Mouse (Mus musculus) stomach, embryonic 14.5 days (tissue): ENCODE results near the gene Rnd3. TPM values are rescaled to one million over a fixed set of nuclear protein-coding genes. Genes with fewer than 3 reads are reported as not detected.

ENCODE experiments used
- ATAC-seq: fragments of 200-750 bp; cut with Nextera tagmentation; 2 replicates; pipeline ENCODE4 v1.8.0; 2017; ENCODE audit warnings: low read depth, moderate TSS enrichment; ENCODE audit not compliant: insufficient number of reproducible peaks, insufficient read depth, low FRiP score
- H3K27ac ChIP-seq: fragments of 300-500 bp; sonication (generic); 2 replicates; pipeline ENCODE4 v1.5.1; 2014; ENCODE audit warnings: mild to moderate bottlenecking, low read length, moderate library complexity, mixed read lengths
- H3K27me3 ChIP-seq: fragments of 300-500 bp; sonication (generic); 2 replicates; pipeline ENCODE4 v1.6.1; 2014; ENCODE audit warnings: low read length, control low read depth, mixed read lengths; ENCODE audit not compliant: control insufficient read depth, insufficient read depth
- H3K36me3 ChIP-seq: fragments of 300-500 bp; sonication (generic); 2 replicates; pipeline ENCODE4 v1.6.1; 2014; ENCODE audit warnings: mild to moderate bottlenecking, control low read depth, low read length, moderate library complexity, mixed read lengths; ENCODE audit not compliant: control insufficient read depth, insufficient read depth
- H3K4me1 ChIP-seq: fragments of 300-500 bp; sonication (generic); 2 replicates; pipeline ENCODE4 v1.6.1; 2014; ENCODE audit warnings: low read length, control low read depth, mixed read lengths; ENCODE audit not compliant: control insufficient read depth, insufficient read depth
- H3K4me2 ChIP-seq: fragments of 300-500 bp; sonication (generic); replicated peaks from 2 replicates; pipeline ENCODE4 v1.6.1; 2014; ENCODE audit warnings: low read depth, low read length, control low read depth
- H3K4me3 ChIP-seq: fragments of 300-500 bp; sonication (generic); 2 replicates; pipeline ENCODE4 v1.5.1; 2014; ENCODE audit warnings: low read depth, low read length, control low read depth
- H3K9ac ChIP-seq: fragments of 300-500 bp; sonication (generic); replicated peaks from 2 replicates; pipeline ENCODE4 v1.6.1; 2014; ENCODE audit warnings: low read depth, mild to moderate bottlenecking, control low read depth, low read length, moderate library complexity, mixed read lengths
- H3K9me3 ChIP-seq: fragments of 300-500 bp; sonication (generic); 2 replicates; pipeline ENCODE4 v1.6.1; 2016; ENCODE audit warnings: low read depth, low read length, control low read depth; ENCODE audit not compliant: control insufficient read depth
- WGBS: fragments of 180-500 bp; shearing (Covaris S2); extraction: QIAGEN DNeasy Blood & Tissue Kit; methylation state at CpG from one replicate; pipeline ENCODE4 v1.1.7; 2014; 5-methylcytosine and 5-hydroxymethylcytosine counted together
- polyA plus RNA-seq: library from polyadenylated mRNA; unstranded; fragments of >200 nt; fragmentation: Nextera tagmentation; extraction: Ambion mirVana; gene quantifications from 2 replicates; pipeline ENCODE4 v1.2.1, GENCODE M21; 2014

Gene Rnd3
- polyA plus RNA-seq, 1 experiment from 2014 or later = 97.3 TPM

- Histone ChIP-seq H3K9ac (no peak overlapping the region), H3K9me3 (no peaks in the 10 kb centered on the region), H3K4me3 (no peak overlapping the region), H3K36me3 (no peaks in the 10 kb centered on the region), H3K27me3 (no peaks in the 10 kb centered on the region), H3K4me2 (no peak overlapping the region), H3K4me1 (peaks cover 1% of the 10 kb centered on the region; the same call in 1 of the 2 replicates), H3K27ac (no peak overlapping the region)
- 90% methylated on average over 11 of the region's 11 CpGs for WGBS
- ATAC-seq = no peak
Observed at GRCm38 (mm10) chr2:51085155-51085554, 63.8 kb downstream of the Rnd3 start.

DNA sequence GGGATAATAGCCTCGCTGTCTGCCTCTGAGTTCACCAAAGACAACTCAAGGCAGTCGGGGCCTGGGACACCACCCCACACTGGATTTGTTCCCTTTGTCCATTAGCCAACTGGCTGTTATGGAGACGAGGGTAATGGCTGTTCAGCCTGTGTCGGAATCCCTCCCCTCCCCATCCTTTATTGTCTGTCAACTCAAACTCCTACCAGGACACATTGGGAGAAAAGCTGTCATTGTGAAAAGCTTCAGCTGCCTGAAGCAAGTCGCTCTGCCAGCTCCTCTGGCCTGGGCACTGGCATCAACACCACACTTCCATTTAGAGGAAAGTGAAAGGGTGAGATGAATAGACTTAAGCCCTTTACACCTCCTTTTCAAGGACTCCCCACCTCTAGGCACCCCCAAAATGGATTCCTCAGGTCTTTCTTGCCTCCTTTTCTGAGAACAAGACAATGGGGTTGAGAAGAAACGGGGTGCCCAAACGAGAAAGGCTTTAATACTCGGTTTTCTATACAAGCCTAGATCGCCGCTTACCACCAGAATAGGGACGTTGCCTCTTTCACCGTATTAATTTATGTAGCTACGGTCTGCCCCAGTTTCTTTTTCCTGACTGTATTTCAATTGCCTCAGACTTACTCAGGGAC lies 66.1 kb downstream of the Rnd3 start:
- H3K4me2 ChIP-seq = no peak overlapping the region
- no peaks in the 10 kb centered on the region for H3K36me3 ChIP-seq
- H3K9ac ChIP-seq = no peak overlapping the region
- no peaks in the 10 kb centered on the region for H3K27me3 ChIP-seq
- no peak overlapping the region for H3K27ac ChIP-seq
- 78% methylated on average over 13 of the region's 13 CpGs for WGBS
- H3K9me3 ChIP-seq = no peaks in the 10 kb centered on the region
- H3K4me1 ChIP-seq = no peaks in the 10 kb centered on the region
- ATAC-seq = no peak
- no peak overlapping the region for H3K4me3 ChIP-seq
